Mouse (Mus musculus): ENCODE results near the gene Psmd14. TPM values are rescaled to one million over a fixed set of nuclear protein-coding genes. Genes with fewer than 3 reads are reported as not detected.

Gene Psmd14
- total RNA-seq (2014; rRNA removed) (182 and 195 TPM in 2 replicates), polyA plus RNA-seq (2015; fragmentation: Nextera tagmentation; extraction: Ambion mirVana) (243 and 265 TPM in 2 replicates)

DNA sequence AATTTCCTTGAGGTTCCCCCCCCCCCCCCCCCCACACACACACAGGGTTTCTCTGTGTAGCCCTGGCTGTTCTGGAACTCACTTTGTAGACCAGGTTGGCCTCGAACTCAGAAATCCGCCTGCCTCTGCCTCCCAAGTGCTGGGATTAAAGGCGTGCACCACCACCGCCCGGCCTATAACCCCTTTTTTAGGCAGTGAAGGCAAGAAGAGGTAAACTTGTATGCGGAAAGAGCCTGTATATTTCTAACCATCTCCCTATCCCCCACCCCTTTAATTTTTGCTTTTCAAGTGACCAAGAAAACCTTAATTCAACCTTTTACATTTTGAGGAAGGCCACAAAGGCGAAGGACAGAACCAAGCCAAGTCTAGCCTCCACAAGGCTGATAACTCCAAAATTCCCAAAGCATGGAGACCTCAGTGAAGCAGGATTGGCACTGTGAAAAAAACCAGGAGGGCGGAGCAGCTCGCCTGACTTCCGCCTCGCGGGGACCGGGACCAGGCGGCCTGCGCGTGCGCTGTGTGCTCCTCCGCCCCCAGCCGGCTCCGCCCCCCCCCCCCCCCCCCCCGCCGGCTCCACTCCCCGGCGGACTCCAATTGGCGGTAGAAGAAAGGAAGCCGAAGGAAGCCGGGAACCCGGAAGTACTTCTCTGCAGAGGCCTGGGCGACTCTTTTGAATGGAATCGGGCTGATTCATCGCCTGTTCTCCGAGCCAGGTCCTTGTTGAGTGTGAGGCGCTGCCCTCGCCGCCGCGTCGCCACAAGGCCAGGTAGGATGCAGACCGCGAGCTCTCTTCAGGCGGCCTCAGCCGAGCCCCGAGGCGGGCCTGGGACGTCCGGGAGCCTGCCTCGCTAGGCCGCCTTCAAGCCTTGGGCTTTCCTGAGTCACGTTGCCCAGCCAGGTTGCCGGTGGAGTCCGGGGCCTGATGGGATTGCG lies at the start of gene Psmd14:
TSS of gene Psmd14 (plus strand) at position 587 of the 933 bp plus-strand sequence.
- Histone ChIP-seq H3K4me2 (ENCODE audit: low read depth) (peak within 1 kb of the TSS; percentile 57), H3K4me1 (ENCODE audit: insufficient read depth) (peaks cover 11% of the 10 kb centered on the region; the same call in 1 of the 2 replicates), H3K36me3 (ENCODE audit: insufficient read depth) (no peaks in the 10 kb centered on the region), H3K27ac (ENCODE audit: low read depth, low read length) (peak within 1 kb of the TSS; percentile 92), H3K27me3 (ENCODE audit: insufficient read depth, low read length) (no peaks in the 10 kb centered on the region), H3K4me3 (ENCODE audit: low read depth, low read length) (peak within 1 kb of the TSS; percentile 97), H3K9me3 (ENCODE audit: low read length) (no peaks in the 10 kb centered on the region), H3K9ac (peak within 1 kb of the TSS; percentile 96)
- 7% methylated on average over 47 of the region's 52 CpGs for WGBS
- peak; percentile 97 for ATAC-seq
- no peak for TF ChIP-seq CTCF (IDR thresholded peaks at IDR 0.05; ENCODE audit: low read depth)
- peak; percentile 94 for DNase-seq

DNA sequence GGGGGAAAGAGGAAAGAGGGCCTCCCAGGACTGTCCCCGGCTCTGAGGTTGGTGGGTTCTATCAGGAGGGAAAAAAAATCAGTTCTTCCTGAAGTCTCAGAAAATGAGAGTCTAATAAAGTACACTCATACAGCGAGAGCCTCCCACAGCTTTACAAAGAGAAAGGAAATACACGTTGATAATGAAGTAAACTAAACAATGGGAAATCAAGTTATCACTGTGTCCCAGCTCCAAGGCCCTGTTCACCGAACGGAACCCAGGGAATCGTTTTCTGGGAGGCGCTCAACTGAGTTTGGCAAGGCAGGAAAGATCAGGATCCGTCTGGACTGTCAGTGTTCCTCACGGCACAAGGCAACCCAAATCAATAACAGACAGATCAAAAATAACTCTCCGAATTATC lies 48.7 kb upstream of the Psmd14 start:
- H3K9me3 ChIP-seq (ENCODE audit: low read length): no peaks in the 10 kb centered on the region
- H3K36me3 ChIP-seq (ENCODE audit: insufficient read depth): no peaks in the 10 kb centered on the region
- H3K4me2 ChIP-seq (ENCODE audit: low read depth): 0 out of 2 replicates have a peak overlapping the region, but pooled peaks have one; percentile 4
- no peaks in the 10 kb centered on the region for H3K27me3 ChIP-seq (ENCODE audit: insufficient read depth, low read length)
- 52% methylated on average over 10 of the region's 10 CpGs for WGBS
- H3K4me1 ChIP-seq (ENCODE audit: insufficient read depth): no peaks in the 10 kb centered on the region; the same call in 1 of the 2 replicates
- peak overlapping the region; percentile 67 for H3K27ac ChIP-seq (ENCODE audit: low read depth, low read length)
- TF ChIP-seq CTCF (IDR thresholded peaks at IDR 0.05; ENCODE audit: low read depth): no peak
- no peak overlapping the region for H3K4me3 ChIP-seq (ENCODE audit: low read depth, low read length)
- DNase-seq (no peak), ATAC-seq (no peak)
- H3K9ac ChIP-seq: no peak overlapping the region

DNA sequence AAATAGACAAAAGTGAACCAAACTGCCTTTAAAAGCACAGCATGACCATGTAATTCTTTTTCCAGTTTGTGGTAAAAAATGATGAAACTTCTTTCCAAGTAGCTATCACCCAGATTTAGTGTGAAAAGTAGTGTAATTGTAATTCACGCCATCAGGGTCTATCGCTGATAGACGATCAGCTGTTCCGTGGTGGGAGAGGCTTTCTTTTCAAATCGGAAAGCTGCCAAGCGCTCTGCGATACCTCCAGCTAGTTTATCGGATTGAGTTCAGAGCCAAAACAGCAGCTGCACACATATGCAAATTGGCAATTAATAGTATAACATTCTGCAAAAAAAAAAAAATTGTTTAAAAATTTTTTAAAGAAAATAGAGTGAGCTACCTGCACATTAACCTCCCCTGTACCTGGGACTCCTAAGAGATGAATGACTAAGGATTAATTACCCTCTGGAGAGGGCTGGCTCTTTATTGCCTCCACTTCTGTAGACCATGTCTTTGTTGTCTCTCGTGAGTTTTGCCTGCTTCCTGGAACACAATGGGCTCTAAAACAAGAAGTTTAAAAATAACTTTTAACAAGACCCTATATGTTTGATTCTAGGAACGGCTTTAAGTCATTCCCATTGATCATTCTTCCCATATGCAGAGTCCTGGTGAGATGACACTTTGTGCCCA lies 47.8 kb upstream of the Psmd14 start:
- H3K4me3 ChIP-seq (ENCODE audit: low read depth, low read length): no peak overlapping the region
- H3K36me3 ChIP-seq (ENCODE audit: insufficient read depth): no peaks in the 10 kb centered on the region
- peak; percentile 78 for DNase-seq
- H3K4me1 ChIP-seq (ENCODE audit: insufficient read depth): no peaks in the 10 kb centered on the region; the same call in 1 of the 2 replicates
- H3K27ac ChIP-seq (ENCODE audit: low read depth, low read length): 0 out of 2 replicates have a peak overlapping the region, but pooled peaks have one; percentile 30
- TF ChIP-seq CTCF (IDR thresholded peaks at IDR 0.05; ENCODE audit: low read depth): 0 out of 2 replicates have a peak, but pooled peaks have one; percentile 3
- H3K4me2 ChIP-seq (ENCODE audit: low read depth): peak overlapping the region; percentile 17
- no peaks in the 10 kb centered on the region for H3K9me3 ChIP-seq (ENCODE audit: low read length)
- H3K9ac ChIP-seq: no peak overlapping the region
- WGBS: 20% methylated on average over 10 of the region's 10 CpGs
- ATAC-seq: peak; percentile 60; the same call in 1 of the 2 replicates
- no peaks in the 10 kb centered on the region for H3K27me3 ChIP-seq (ENCODE audit: insufficient read depth, low read length)

DNA sequence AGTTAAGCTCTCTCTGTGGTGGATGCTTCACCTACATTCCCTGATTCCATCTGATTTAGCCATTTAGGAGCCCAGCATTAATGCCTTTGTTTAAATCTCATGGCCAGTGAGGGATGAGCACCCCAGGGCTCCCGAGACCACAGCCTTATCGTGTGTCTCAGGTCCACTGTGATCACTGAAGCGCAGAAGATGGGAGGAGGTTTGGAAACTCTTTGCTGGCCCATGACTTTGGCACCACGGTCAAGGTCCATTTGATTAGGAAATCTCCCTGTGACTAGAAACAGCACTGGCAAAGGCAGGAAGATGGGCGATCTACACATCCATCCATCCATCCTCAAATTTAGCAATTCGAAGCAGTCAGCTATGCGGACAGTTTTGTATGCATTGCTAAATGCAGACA lies 44.1 kb upstream of the Psmd14 start:
- DNase-seq (no peak), ATAC-seq (no peak)
- H3K9me3 ChIP-seq (ENCODE audit: low read length): no peaks in the 10 kb centered on the region
- no peak overlapping the region for H3K4me3 ChIP-seq (ENCODE audit: low read depth, low read length)
- 77% methylated on average over 7 of the region's 7 CpGs for whole genome bisulfite sequencing
- H3K27me3 ChIP-seq (ENCODE audit: insufficient read depth, low read length): no peaks in the 10 kb centered on the region
- no peak overlapping the region for H3K4me2 ChIP-seq (ENCODE audit: low read depth)
- peak overlapping the region; percentile 46 for H3K27ac ChIP-seq (ENCODE audit: low read depth, low read length)
- no peaks in the 10 kb centered on the region; the same call in 1 of the 2 replicates for H3K4me1 ChIP-seq (ENCODE audit: insufficient read depth)
- no peak for TF ChIP-seq CTCF (IDR thresholded peaks at IDR 0.05; ENCODE audit: low read depth)
- H3K9ac ChIP-seq: no peak overlapping the region
- H3K36me3 ChIP-seq (ENCODE audit: insufficient read depth): no peaks in the 10 kb centered on the region

DNA sequence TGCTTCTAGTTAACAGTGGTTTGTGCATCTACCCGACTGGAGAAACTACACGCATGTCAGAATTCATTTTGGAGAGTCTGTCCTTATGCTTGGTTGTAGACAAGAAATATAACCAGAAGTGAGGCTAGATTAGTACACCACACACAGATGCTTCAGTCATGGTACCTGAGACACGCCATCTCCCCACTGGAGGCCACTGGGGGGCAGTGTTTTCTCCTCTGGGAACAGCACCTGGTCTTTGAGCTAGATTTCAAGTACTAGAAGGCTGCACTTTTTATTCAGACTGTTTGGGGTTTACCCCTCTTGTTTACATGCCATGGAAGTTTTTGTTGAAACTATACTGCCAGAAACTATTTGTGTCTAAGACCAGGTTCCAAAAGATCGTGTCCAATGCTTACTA lies 43.2 kb upstream of the Psmd14 start:
- no peak overlapping the region for H3K4me2 ChIP-seq (ENCODE audit: low read depth)
- H3K27me3 ChIP-seq (ENCODE audit: insufficient read depth, low read length): no peaks in the 10 kb centered on the region
- H3K9me3 ChIP-seq (ENCODE audit: low read length): no peaks in the 10 kb centered on the region
- ATAC-seq (no peak; the same call in 1 of the 2 replicates), DNase-seq (no peak)
- H3K36me3 ChIP-seq (ENCODE audit: insufficient read depth): no peaks in the 10 kb centered on the region
- WGBS: 25% methylated on average over 4 of the region's 4 CpGs
- H3K9ac ChIP-seq: no peak overlapping the region
- no peaks in the 10 kb centered on the region; the same call in 1 of the 2 replicates for H3K4me1 ChIP-seq (ENCODE audit: insufficient read depth)
- H3K4me3 ChIP-seq (ENCODE audit: low read depth, low read length): no peak overlapping the region
- 0 out of 2 replicates have a peak overlapping the region, but pooled peaks have one; percentile 6 for H3K27ac ChIP-seq (ENCODE audit: low read depth, low read length)
- TF ChIP-seq CTCF (IDR thresholded peaks at IDR 0.05; ENCODE audit: low read depth): peak; percentile 55

DNA sequence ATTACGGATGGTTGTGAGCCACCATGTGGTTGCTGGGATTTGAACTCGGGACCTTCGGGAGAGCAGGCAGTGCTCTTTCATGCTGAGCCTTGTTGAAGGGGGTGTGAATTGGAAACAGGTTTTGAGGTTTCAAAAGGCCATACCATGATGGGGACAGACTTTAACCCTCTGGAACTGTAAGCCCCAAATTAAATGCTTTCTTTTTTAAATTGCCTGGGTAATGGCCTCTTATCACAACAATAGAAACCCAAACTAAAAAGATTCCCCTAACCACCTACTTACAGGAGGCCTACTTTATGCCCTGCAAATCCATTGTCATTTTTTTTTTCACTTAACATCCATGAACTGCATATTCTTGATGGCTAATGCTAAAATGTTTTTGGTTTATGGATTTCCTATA lies 36.9 kb upstream of the Psmd14 start:
- Histone ChIP-seq H3K27ac (ENCODE audit: low read depth, low read length) (no peak overlapping the region), H3K4me2 (ENCODE audit: low read depth) (no peak overlapping the region), H3K36me3 (ENCODE audit: insufficient read depth) (no peaks in the 10 kb centered on the region), H3K4me3 (ENCODE audit: low read depth, low read length) (no peak overlapping the region), H3K27me3 (ENCODE audit: insufficient read depth, low read length) (no peaks in the 10 kb centered on the region), H3K9ac (no peak overlapping the region), H3K4me1 (ENCODE audit: insufficient read depth) (no peaks in the 10 kb centered on the region), H3K9me3 (ENCODE audit: low read length) (no peaks in the 10 kb centered on the region)
- no peak for ATAC-seq
- TF ChIP-seq CTCF (IDR thresholded peaks at IDR 0.05; ENCODE audit: low read depth): no peak
- DNase-seq: no peak
- WGBS: 98% methylated on average over 3 of the region's 3 CpGs
